Mouse (Mus musculus) 3T3-L1 (cell line): ENCODE results near the gene Prkci.

Source experiments
- DNase-seq: peaks from one replicate; pipeline ENCODE4 v3.0.0-alpha.2; 2015; ENCODE audit warnings: low read depth, low spot score

Prkci gene

GRCm38 (mm10) chr3:30995283-30995898, at the start of gene Prkci:
Gene Prkci, plus strand, starts transcription at chr3:30995747.
- DNase-seq: peak; percentile 98

DNA sequence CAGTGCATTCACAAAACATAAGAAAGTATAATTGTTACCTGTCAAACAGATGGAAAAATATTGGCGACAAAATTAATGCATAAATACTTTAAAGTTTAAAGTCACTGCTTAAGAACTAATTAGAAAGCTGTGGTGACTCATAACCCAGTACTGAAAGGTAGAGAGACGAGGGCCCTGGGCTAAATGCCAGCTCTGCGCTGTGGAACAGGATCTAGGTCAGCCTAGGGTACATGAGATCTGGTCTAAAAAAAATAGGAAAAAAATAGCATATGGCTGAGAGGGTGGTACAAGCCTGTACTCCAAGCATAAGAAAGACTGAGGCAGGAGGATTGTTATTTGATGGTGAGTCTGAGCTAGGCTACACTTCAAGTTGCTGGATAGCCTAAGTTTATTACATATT, 43.9 kb upstream of the Prkci start:
- DNase-seq: peak; percentile 27

- DNase-seq: no peak
Measured at GRCm38 (mm10) chr3:30952273-30953070, 43.1 kb upstream of the Prkci start.

GRCm38 (mm10) chr3:30956327-30956726, 39.2 kb upstream of the Prkci start:
- no peak for DNase-seq

- no peak for DNase-seq
Measured at GRCm38 (mm10) chr3:30958709-30959108, 36.8 kb upstream of the Prkci start.

- DNase-seq: peak; percentile 35
Measured at GRCm38 (mm10) chr3:30959868-30960831, 35.4 kb upstream of the Prkci start.

GRCm38 (mm10) chr3:30963100-30963499, 32.4 kb upstream of the Prkci start:
- DNase-seq: no peak

GRCm38 (mm10) chr3:30964216-30964615, 31.3 kb upstream of the Prkci start:
- DNase-seq: no peak

GRCm38 (mm10) chr3:30965644-30966043, 29.9 kb upstream of the Prkci start:
- DNase-seq: no peak

DNA sequence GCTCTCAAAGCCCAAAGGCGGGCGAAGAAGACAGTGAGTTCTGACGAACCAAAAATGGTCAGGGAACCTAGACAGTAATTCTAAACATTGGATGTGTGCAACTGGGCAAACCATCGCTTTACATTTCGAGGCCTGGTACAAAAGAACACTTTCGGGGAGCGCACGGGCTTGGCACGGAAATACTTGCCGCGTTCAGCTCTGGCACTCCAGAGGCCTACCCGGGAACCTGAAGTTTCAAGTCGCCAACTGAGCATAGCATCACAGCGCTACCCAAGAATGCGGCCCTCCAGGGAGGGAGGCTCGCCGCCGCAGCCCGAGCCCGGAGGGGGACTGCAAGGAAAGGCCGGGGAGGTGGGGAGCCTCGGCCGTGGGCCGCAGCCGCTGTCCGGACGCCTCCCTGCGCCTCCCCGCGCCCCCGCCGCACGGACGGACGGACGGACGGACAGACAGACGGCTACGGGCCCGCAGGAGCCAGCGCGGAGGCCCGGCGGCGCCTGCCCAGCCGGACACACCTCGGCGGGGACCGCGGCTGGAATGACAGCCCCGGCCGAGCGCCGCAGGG, 26.9 kb upstream of the Prkci start:
- peak; percentile 65 for DNase-seq

- DNase-seq: peak; percentile 94
Measured at GRCm38 (mm10) chr3:30969104-30969581, 26.4 kb upstream of the Prkci start, which contains the start of gene Phc3. Gene Phc3, minus strand, starts transcription at chr3:30969415.

DNA sequence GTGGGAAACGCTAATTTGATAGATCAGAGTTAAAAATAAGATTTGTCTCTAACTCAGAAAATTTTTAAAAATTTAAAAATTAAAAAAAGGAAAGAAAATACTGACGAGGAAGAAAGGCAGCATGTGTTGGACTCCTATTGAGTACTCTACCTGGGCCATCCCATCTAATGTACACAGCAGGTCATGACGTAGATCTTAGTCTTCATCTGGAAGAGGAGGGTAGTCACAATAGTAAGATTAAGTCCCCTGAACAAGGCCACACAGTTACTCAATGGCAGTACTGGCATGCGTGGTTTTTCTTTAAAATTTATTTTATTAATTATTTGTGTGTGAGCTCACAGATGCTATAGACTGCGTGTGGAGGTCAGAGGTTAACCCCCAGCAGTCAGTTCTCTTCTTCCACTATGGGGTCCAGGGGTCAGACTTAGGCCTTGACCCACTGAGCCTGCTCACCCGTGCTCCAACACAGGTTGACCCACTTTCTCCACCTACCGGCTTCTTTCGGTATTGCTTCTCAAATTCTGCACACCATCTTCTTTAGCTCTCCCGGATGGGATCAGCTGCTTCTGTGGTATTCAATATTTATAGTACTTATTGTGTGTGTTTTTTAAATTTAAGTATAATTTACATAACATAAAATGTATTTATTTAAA, 20.3 kb upstream of the Prkci start:
- peak; percentile 84 for DNase-seq

- DNase-seq: no peak
Measured at GRCm38 (mm10) chr3:30976991-30977603, 18.4 kb upstream of the Prkci start.

DNA sequence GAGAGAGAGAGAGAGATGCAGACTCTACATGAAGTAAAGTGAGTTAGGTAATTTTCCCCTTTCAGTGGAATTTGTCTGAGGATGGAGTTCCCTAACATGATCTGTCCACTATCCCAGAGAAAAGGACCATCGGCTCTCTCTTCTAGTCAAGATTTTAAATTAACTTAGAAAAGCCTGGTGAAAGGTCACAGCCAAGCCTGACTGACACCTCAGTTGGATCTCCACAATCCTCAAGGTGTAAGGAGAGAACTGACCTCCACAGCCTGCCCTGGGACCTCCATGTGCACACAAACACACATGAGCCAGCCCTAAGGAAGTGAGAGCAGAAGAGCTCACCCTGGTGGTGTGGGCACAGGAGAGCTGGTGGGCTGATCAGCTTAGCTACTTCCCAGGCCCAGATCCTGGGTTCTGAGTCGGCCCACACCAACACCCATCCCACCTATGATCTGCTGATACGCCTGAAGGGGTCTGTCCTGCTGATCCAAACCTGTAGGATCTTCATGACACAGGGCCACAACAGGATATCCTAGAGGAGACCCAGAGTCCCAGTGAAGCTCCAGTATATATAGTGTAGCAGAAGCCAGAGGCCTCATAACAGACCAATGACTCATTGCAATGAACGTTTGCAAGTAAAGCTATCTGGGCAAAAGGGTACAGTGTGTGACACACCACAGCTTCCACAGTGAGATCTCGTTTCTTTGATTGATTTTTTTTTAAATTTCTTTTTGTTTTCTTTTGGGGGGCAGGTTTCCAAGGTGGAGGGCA, 13.7 kb upstream of the Prkci start:
- peak; percentile 92 for DNase-seq

DNA sequence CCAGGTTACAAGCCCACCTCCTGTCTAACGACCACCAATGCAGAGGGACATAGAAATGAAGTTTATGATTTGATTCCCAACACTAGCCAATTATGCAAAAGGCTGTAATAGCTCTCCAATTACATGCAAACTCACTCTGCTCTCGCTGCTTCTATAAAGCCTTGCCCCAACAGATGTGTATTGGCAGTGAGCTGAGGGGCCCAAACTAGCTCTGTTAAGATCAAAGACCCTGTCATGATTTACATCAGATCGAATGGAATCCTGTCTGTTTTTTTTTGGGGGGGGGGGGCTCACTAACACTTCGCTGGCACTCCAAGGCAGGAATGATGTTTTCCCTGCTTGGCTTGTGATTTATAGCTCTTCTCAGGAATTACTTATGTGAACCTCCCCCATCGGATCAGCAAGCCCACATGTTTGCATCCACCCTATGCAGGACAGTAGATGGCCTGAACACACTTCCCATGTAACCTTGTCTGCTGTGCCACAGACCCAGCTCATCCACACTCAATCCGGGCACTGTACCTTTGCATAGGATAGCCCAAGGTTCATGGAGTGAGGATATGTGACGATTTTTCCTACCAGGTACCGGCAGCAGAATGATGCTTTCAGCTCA, 12.5 kb upstream of the Prkci start:
- DNase-seq: no peak

GRCm38 (mm10) chr3:30987396-30988318, 7.9 kb upstream of the Prkci start:
- no peak for DNase-seq

DNA sequence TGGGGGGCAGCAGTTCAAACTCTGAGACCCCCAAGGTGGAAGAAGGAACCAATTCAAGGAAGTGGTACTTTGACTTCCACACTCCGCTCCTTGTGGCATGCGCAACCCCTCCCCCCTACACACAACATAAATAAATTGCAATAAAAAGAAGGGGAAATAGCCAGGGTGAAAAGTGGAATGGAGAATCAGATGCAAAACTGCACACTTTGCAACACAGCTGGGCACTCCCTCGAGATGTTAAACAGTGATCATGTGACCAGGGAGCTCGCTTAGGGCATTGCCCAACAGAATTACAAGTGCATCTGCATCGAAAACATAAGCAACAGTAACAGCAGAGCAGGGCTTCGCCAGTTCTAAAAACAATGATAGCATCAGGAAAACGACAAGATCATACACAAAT, 3.4 kb upstream of the Prkci start:
- DNase-seq: no peak

DNA sequence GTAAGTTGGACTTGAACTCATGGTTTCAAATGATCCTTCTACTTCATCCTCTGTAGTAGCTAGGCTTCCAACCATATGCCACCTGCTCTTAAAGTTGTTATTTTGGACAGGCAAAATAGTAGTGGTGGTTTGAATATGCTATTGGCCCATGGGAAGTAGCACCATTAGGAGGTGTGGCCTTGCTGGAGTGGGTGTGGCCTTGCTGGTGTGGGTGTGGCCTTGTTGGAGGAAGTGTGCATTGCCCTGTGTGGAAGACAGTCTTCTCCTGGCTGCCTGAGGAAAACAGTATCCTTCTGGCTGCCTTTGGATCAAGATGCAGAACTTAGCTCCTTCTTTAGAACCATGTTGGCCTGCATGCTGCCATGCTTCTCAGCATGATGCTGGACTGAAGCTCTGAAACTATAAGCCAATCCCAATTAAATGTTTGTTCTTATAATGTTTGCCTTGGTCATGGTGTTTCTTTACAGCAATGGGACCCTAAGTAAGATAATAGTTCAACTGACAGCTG, 2.4 kb upstream of the Prkci start:
- no peak for DNase-seq
